Mouse (Mus musculus): ENCODE measurements at regions not wholly inside any gene's neighbourhood (a gene's known extent, or its start where the extent isn't known, plus 50 kb on each side); places are given as distances from the start of the nearest gene placed in this dataset.

DNA sequence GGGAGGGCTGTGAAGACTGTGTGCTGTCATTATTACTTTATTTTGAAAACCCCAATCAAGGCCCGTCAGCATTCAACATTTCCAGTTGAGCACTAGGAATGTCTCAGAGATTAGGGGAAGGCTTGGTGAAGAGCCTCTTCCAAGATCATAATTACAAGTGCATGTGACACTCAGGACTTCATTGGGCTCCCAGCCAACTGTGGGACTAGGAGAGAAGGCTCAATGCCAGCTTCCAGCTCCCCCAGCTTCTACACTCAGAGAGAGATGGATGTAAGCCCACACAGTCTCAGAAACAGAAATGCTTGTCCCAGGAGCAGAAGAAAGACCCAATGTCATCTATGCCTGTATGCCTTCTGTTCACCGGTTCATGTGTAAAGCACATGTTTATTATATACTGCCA lies 169.5 kb downstream of the Ttc32 start:
- TF ChIP-seq CHD1 (IDR thresholded peaks at IDR 0.05; ENCODE audit: low read depth, low read length) (no peak), CTCF (conservative IDR thresholded peaks at IDR 0.05 in 1 of 2, IDR thresholded peaks at IDR 0.05 in 1 of 2; ENCODE audit: low read depth in 2 of 2, low read length in 2 of 2) (no peak), ZNF384 (IDR thresholded peaks at IDR 0.05; ENCODE audit: low read depth, low read length) (no peak), TCF12 (IDR thresholded peaks at IDR 0.05; ENCODE audit: low read depth, low read length) (no peak), POLR2A (IDR thresholded peaks at IDR 0.05; ENCODE audit: low read depth, low read length) (no peak), NRF1 (IDR thresholded peaks at IDR 0.05; ENCODE audit: low read depth, low read length) (no peak), USF2 (conservative IDR thresholded peaks at IDR 0.05; ENCODE audit: low read depth, low read length) (no peak), MAZ (IDR thresholded peaks at IDR 0.05; ENCODE audit: low read depth, low read length) (no peak), ZKSCAN1 (IDR thresholded peaks at IDR 0.05; ENCODE audit: borderline replicate concordance, low read depth, low read length) (no peak)
